Mouse (Mus musculus): ENCODE data around the gene Nhlrc1. TPM values are rescaled to one million over a fixed set of nuclear protein-coding genes. Genes with fewer than 3 reads are reported as not detected.

The Nhlrc1 gene
- polyA plus RNA-seq, 1 experiment from 2014 or later = 0.94 TPM

GRCm38 (mm10) chr13:46976532-46976931 is 38.1 kb downstream of the Nhlrc1 start:
- ChIA-PET POLR2A (no interaction called here), CTCF (no interaction called here)
- H3K27me3 ChIP-seq = no peaks in the 10 kb centered on the region
- no peak for TF ChIP-seq CTCF (IDR thresholded peaks at IDR 0.05)
- no peak for DNase-seq (ENCODE audit: low read depth, low spot score)
- ATAC-seq = no peak
- in situ Hi-C loops (cut with MboI; ENCODE audit: low pct_unique_long_range_greater_than_20kb) = no loop called here

GRCm38 (mm10) chr13:46975930-46976329 is 38.7 kb downstream of the Nhlrc1 start:
- in situ Hi-C loops (cut with MboI; ENCODE audit: low pct_unique_long_range_greater_than_20kb) = no loop called here

GRCm38 (mm10) chr13:46975031-46975551 is 39.6 kb downstream of the Nhlrc1 start:
- POLR2A ChIA-PET = no interaction called here
- TF ChIP-seq CTCF (IDR thresholded peaks at IDR 0.05) = no peak
- DNase-seq (ENCODE audit: low read depth, low spot score) (no peak), ATAC-seq (no peak)
- CTCF ChIA-PET = no interaction called here
- in situ Hi-C loops (cut with MboI; ENCODE audit: low pct_unique_long_range_greater_than_20kb) = no loop called here
- no peaks in the 10 kb centered on the region for H3K27me3 ChIP-seq

More at GRCm38 (mm10) chr13:46975930-46976329, 38.7 kb downstream of the Nhlrc1 start:
- no peak for ATAC-seq
- ChIA-PET CTCF (no interaction called here), POLR2A (no interaction called here)
- H3K27me3 ChIP-seq = no peaks in the 10 kb centered on the region
- TF ChIP-seq CTCF (IDR thresholded peaks at IDR 0.05) = no peak
- DNase-seq (ENCODE audit: low read depth, low spot score) = no peak

GRCm38 (mm10) chr13:46970286-46970945 is 44.2 kb downstream of the Nhlrc1 start:
- in situ Hi-C loops (cut with MboI; ENCODE audit: low pct_unique_long_range_greater_than_20kb) = no loop called here

GRCm38 (mm10) chr13:46968626-46969025 is 46.0 kb downstream of the Nhlrc1 start:
- ChIA-PET CTCF (interaction anchor here (2.2 kb wide), 1 partner anchor 37 kb away, joined by 4 read pairs; no protein-coding TSS in a partner anchor), POLR2A (interaction anchor here (2.2 kb wide), 1 partner anchor 10 kb away, joined by 7 read pairs; no protein-coding TSS in a partner anchor)
- in situ Hi-C loops (cut with MboI; ENCODE audit: low pct_unique_long_range_greater_than_20kb) = no loop called here
- no peaks in the 10 kb centered on the region for H3K27me3 ChIP-seq
- no peak for DNase-seq (ENCODE audit: low read depth, low spot score)
- ATAC-seq = no peak
- TF ChIP-seq CTCF (IDR thresholded peaks at IDR 0.05) = peak; percentile 35

More at GRCm38 (mm10) chr13:46970286-46970945, 44.2 kb downstream of the Nhlrc1 start:
- no peak for ATAC-seq
- no peak for DNase-seq (ENCODE audit: low read depth, low spot score)
- TF ChIP-seq CTCF (IDR thresholded peaks at IDR 0.05) = no peak
- POLR2A ChIA-PET = no interaction called here
- CTCF ChIA-PET = no interaction called here
- H3K27me3 ChIP-seq = no peaks in the 10 kb centered on the region

GRCm38 (mm10) chr13:46967308-46967707 is 47.3 kb downstream of the Nhlrc1 start:
- ChIA-PET CTCF (interaction anchor here (2.2 kb wide), 1 partner anchor 36 kb away, joined by 4 read pairs; no protein-coding TSS in a partner anchor), POLR2A (interaction anchor here (2.2 kb wide), 1 partner anchor 9 kb away, joined by 7 read pairs; no protein-coding TSS in a partner anchor)
- DNase-seq (ENCODE audit: low read depth, low spot score) (no peak), ATAC-seq (no peak)
- peak; percentile 14 for TF ChIP-seq CTCF (IDR thresholded peaks at IDR 0.05)
- H3K27me3 ChIP-seq = no peaks in the 10 kb centered on the region
- in situ Hi-C loops (cut with MboI; ENCODE audit: low pct_unique_long_range_greater_than_20kb) = no loop called here

Other genes with a start within 250 kb of the Nhlrc1 start
- gene Kif13a, start 85.0 kb downstream of the Nhlrc1 start, polyA plus RNA-seq (2021) = 38.7 TPM
- 12.6 TPM for gene Kdm1b, start 28.6 kb upstream of the Nhlrc1 start, polyA plus RNA-seq (2021)
- 18.1 TPM for gene Tpmt, start 29.9 kb upstream of the Nhlrc1 start, polyA plus RNA-seq (2021)
- gene Dek, start 91.4 kb upstream of the Nhlrc1 start, polyA plus RNA-seq (2021) = 146 TPM
- gene Rnf144b, start 107.8 kb upstream of the Nhlrc1 start, polyA plus RNA-seq (2021) = 4.1 TPM